Mouse (Mus musculus) forebrain, postnatal 0 days (tissue): ENCODE results near the gene Ppard. TPM values are rescaled to one million over a fixed set of nuclear protein-coding genes. Genes with fewer than 3 reads are reported as not detected.

Source experiments
- ATAC-seq: fragments of 200-750 bp; cut with Nextera tagmentation; 2 replicates; pipeline ENCODE4 v1.8.0; 2017; ENCODE audit warnings: mild to moderate bottlenecking, moderate library complexity
- DNase-seq: peaks from one replicate; pipeline ENCODE4 v3.0.0-alpha.2; 2015
- H3K27ac ChIP-seq: fragments of 300-500 bp; sonication (generic); 2 replicates; pipeline ENCODE4 v1.5.1; 2014; ENCODE audit warnings: low read depth, mild to moderate bottlenecking, antibody characterized with exemption, low read length, moderate library complexity, mixed read lengths
- H3K27me3 ChIP-seq: fragments of 300-500 bp; sonication (generic); 2 replicates; pipeline ENCODE4 v1.6.1; 2014; ENCODE audit warnings: mild to moderate bottlenecking, low read length, mixed read lengths; ENCODE audit not compliant: insufficient read depth
- H3K36me3 ChIP-seq: fragments of 300-500 bp; sonication (generic); 2 replicates; pipeline ENCODE4 v1.6.1; 2014; ENCODE audit warnings: mild to moderate bottlenecking, moderate library complexity; ENCODE audit not compliant: insufficient read depth
- H3K4me1 ChIP-seq: fragments of 300-500 bp; sonication (generic); 2 replicates; pipeline ENCODE4 v1.6.1; 2014; ENCODE audit warnings: antibody characterized with exemption; ENCODE audit not compliant: insufficient read depth
- H3K4me2 ChIP-seq: fragments of 300-500 bp; sonication (generic); 2 replicates; pipeline ENCODE4 v1.6.1; 2014; ENCODE audit warnings: low read depth, mild to moderate bottlenecking, moderate library complexity
- H3K4me3 ChIP-seq: fragments of 300-500 bp; sonication (generic); 2 replicates; pipeline ENCODE4 v1.5.1; 2014; ENCODE audit warnings: low read depth, low read length, mixed read lengths
- H3K9ac ChIP-seq: fragments of 300-500 bp; sonication (generic); 2 replicates; pipeline ENCODE4 v1.6.1; 2014; ENCODE audit warnings: mild to moderate bottlenecking
- H3K9me3 ChIP-seq: fragments of 300-500 bp; sonication (generic); 2 replicates; pipeline ENCODE4 v1.6.1; 2016; ENCODE audit warnings: low read length
- CTCF ChIP-seq: sonication (generic); IDR thresholded peaks from 2 replicates; pipeline ENCODE4 v1.5.1; 2016; ENCODE audit warnings: antibody characterized with exemption, control low read depth, low read depth
- WGBS: fragments of 180-500 bp; shearing (Covaris S2); extraction: QIAGEN DNeasy Blood & Tissue Kit; methylation state at CpG from one replicate; pipeline ENCODE4 v1.1.7; 2014; 5-methylcytosine and 5-hydroxymethylcytosine counted together
- polyA plus RNA-seq: library from polyadenylated mRNA; unstranded; fragments of >200 nt; fragmentation: Nextera tagmentation; extraction: Ambion mirVana; gene quantifications from 2 replicates; pipeline ENCODE4 v1.2.1, GENCODE M21; 2015
- total RNA-seq: library from RNA; depleted of rRNA; stranded (reverse); fragments of >200 nt; gene quantifications from 2 replicates; pipeline ENCODE4 v1.2.3, GENCODE M21; 2014

Gene Ppard
- total and polyA plus RNA-seq, 2 experiments from 2014 or later: 1.3 to 7.9 TPM

DNA sequence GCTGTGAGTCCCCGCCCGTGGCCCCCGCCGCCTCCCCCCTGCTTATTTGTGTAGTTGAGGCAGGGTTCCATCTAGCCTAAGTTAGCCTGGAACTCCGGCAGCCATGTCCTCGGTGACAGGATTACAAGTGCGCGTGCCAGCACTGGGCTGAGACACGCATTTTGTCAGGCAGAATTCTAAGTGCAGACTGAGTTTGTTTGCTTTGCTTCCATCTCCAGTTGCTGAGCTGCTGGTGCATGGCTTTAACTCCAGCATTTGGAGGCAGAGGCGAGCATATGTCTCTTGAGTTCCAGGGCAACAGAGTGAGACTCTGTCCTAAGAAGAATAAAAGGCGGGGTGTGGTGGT lies 81.4 kb downstream of the Ppard start:
- Histone ChIP-seq H3K4me2 (peak overlapping the region; percentile 79), H3K36me3 (peaks cover 16% of the 10 kb centered on the region), H3K9ac (peak overlapping the region; percentile 74), H3K27me3 (no peaks in the 10 kb centered on the region), H3K4me3 (peak overlapping the region; percentile 79), H3K27ac (peak overlapping the region; percentile 92), H3K4me1 (peaks cover 4% of the 10 kb centered on the region; the same call in 1 of the 2 replicates), H3K9me3 (no peaks in the 10 kb centered on the region)
- ATAC-seq (peak; percentile 52), DNase-seq (peak; percentile 67)
- 1% methylated on average over 11 of the region's 11 CpGs for WGBS
- no peak for TF ChIP-seq CTCF

DNA sequence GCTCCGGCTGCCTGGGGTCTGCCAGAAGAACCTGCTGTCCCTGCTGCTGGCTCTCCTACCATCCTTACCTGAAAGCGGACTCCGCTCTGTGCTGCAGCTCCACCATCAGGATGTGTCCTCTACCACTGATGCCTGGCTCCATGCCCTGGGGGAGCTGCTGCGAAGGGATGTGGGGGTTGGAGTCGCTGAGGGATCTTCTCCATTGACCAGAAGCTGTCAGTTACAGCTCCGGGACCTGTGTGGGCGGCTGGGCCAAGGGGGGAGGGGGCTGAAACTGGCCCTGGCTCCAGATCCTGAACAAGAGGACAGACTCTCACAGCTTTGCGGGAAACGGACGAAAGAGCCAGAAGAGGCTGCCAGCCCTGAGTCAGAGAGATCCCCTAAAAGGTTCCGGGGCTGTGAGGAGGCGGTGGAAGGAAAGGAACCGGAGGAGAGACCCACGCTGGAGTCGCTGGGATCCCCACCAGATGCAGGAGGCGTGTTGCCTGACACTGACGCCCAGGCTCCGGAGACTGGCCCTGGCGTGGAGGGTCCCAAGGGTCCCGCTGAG lies 83.2 kb downstream of the Ppard start:
- TF ChIP-seq CTCF: no peak
- H3K27ac ChIP-seq: no peak overlapping the region
- H3K36me3 ChIP-seq: peaks cover 18% of the 10 kb centered on the region
- no peaks in the 10 kb centered on the region for H3K9me3 ChIP-seq
- H3K4me3 ChIP-seq: no peak overlapping the region
- ATAC-seq: no peak
- H3K9ac ChIP-seq: no peak overlapping the region
- peaks cover 4% of the 10 kb centered on the region; the same call in 1 of the 2 replicates for H3K4me1 ChIP-seq
- H3K27me3 ChIP-seq: no peaks in the 10 kb centered on the region
- H3K4me2 ChIP-seq: no peak overlapping the region
- 85% methylated on average over 20 of the region's 20 CpGs for WGBS
- no peak for DNase-seq

DNA sequence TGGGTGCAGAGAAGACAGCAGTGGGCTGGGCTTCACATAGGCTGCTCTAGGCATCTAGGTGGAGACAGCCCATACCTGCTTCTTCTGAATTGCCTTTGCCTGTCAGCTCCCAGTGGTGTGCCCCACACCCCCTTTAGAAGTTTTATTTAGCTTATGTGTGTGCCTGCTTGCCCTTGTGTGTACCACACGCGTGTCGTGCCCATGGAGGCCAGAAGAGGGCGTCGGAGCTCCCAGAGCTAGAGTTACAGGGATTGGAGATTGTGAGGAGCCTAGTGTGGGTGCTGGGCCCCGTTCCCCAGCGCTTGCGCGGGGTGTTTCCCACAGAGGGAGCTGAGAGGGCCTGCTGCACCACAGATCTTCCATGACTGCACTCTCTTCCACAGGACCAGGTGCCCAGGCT lies 84.0 kb downstream of the Ppard start:
- Histone ChIP-seq H3K27me3 (no peaks in the 10 kb centered on the region), H3K4me3 (no peak overlapping the region), H3K36me3 (peaks cover 24% of the 10 kb centered on the region), H3K9ac (no peak overlapping the region), H3K4me2 (no peak overlapping the region), H3K4me1 (peaks cover 4% of the 10 kb centered on the region; the same call in 1 of the 2 replicates), H3K9me3 (no peaks in the 10 kb centered on the region), H3K27ac (no peak overlapping the region)
- no peak for DNase-seq
- WGBS: 92% methylated on average over 9 of the region's 9 CpGs
- no peak for ATAC-seq
- 0 out of 2 replicates have a peak, but pooled peaks have one; percentile 17 for TF ChIP-seq CTCF

DNA sequence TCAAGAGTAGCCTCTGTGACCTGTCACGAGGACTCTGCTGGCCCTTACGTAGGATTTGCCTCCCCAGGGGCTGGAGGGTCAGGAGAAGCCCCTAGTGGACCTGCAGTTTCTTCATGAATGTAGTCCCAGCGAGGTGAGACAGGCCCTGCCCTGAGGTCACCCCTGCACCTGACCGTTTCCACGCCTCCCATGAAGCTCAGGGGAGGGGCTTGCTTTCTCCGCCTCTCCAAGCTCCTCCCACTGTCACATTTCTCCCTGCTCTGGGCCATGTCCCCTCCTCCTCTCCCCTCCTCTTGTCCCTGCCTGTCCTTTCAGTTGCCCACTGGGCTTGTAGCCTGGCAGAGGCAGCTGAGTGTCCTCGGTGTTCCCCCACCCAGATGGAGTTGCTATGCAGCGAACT lies 84.6 kb downstream of the Ppard start:
- no peak overlapping the region for H3K4me3 ChIP-seq
- H3K27ac ChIP-seq: no peak overlapping the region
- WGBS: 55% methylated on average over 8 of the region's 8 CpGs
- DNase-seq (no peak), ATAC-seq (no peak)
- H3K4me1 ChIP-seq: peaks cover 4% of the 10 kb centered on the region; the same call in 1 of the 2 replicates
- H3K4me2 ChIP-seq: no peak overlapping the region
- no peak overlapping the region for H3K9ac ChIP-seq
- peaks cover 26% of the 10 kb centered on the region for H3K36me3 ChIP-seq
- no peak for TF ChIP-seq CTCF
- H3K9me3 ChIP-seq: no peaks in the 10 kb centered on the region
- H3K27me3 ChIP-seq: no peaks in the 10 kb centered on the region

DNA sequence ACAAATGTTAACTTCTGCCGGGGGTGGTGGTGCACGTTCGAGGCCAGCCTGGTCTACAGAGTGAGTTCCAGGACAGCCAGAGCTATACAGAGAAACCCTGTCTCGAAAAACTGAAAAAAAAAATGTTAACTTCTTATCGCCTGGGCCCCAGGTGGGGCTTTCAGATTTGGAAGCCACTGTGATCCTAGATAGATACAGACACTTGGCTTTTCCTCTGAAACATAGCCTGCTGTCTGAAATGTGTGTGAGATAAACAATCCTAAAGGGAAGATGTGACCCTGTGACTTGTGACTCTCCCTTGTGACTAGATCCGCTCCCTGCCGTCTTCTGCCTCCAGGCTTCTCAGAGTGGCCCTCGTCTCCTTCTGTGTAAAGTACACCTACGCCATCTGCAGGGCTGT lies 85.2 kb downstream of the Ppard start:
- ATAC-seq: no peak
- no peak for TF ChIP-seq CTCF

DNA sequence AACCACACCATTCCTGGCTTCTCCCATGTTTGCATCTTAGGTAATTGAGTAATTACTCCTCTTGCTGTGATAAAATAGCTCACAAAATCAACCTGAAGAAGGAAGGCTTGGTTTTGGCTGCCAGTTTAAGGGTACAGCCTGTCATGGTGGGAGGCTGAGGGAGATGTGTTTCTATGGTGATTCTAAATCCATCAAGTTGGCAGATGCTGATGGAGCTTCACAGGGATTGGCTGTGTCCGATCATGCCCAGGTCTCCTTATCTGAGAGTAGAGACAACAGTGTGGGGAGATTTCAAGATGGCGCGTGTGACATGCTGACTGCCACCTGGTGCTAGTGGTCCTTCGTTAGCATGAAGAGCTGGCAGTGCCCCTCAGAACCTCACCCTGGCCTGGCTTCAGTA lies 89.2 kb downstream of the Ppard start:
- Histone ChIP-seq H3K4me3 (no peak overlapping the region), H3K4me1 (no peaks in the 10 kb centered on the region), H3K27ac (no peak overlapping the region), H3K9ac (no peak overlapping the region), H3K36me3 (peaks cover 22% of the 10 kb centered on the region), H3K4me2 (no peak overlapping the region), H3K27me3 (no peaks in the 10 kb centered on the region), H3K9me3 (no peaks in the 10 kb centered on the region)
- ATAC-seq (no peak), DNase-seq (no peak)
- 90% methylated on average over 4 of the region's 4 CpGs for WGBS
- TF ChIP-seq CTCF: no peak

More for the DNA sequence above, 85.2 kb downstream of the Ppard start:
- Histone ChIP-seq H3K4me1 (peaks cover 4% of the 10 kb centered on the region; the same call in 1 of the 2 replicates), H3K9ac (no peak overlapping the region), H3K4me3 (no peak overlapping the region), H3K27ac (no peak overlapping the region), H3K36me3 (peaks cover 32% of the 10 kb centered on the region), H3K27me3 (no peaks in the 10 kb centered on the region), H3K9me3 (no peaks in the 10 kb centered on the region), H3K4me2 (no peak overlapping the region)
- DNase-seq: no peak
- WGBS: 87% methylated on average over 9 of the region's 9 CpGs

DNA sequence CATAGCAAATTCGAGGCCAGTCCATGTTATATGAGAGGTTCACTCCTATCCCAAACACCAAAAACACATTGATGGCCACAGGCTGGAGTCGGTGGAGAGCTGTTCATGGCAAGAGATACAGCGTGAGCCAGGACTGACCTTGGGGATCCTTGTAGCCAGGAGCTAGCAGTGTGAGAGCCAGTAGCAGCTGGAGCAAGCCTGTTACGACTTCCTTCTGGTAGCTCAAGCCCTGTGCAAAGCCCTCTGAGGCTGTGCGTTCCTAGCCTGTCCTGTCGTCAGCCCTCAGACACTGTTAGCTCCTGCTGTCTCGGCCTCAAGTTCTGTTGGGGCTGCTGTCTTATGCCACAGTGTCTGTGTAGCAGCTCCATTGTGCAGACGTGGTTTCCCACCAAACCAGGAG lies 91.3 kb downstream of the Ppard start:
- H3K27me3 ChIP-seq: no peaks in the 10 kb centered on the region
- H3K27ac ChIP-seq: no peak overlapping the region
- H3K4me1 ChIP-seq: peaks cover 6% of the 10 kb centered on the region; the same call in 1 of the 2 replicates
- TF ChIP-seq CTCF: no peak
- H3K9me3 ChIP-seq: no peaks in the 10 kb centered on the region
- no peak overlapping the region for H3K9ac ChIP-seq
- 93% methylated on average over 8 of the region's 8 CpGs for WGBS
- DNase-seq (no peak), ATAC-seq (no peak)
- H3K36me3 ChIP-seq: peaks cover 16% of the 10 kb centered on the region
- H3K4me2 ChIP-seq: no peak overlapping the region
- H3K4me3 ChIP-seq: no peak overlapping the region
